Mouse (Mus musculus) embryo, embryonic 11 days (tissue): Measurements from ENCODE around the gene Crnn.

ENCODE experiments used
- DNase-seq: peaks from one replicate; pipeline ENCODE4 v3.0.0-alpha.2; 2015

The Crnn gene

GRCm38 (mm10) chr3:93144510-93145051 is at the start of gene Crnn:
Crnn (plus strand) TSS chr3:93144787.
- DNase-seq, result no peak

GRCm38 (mm10) chr3:93096447-93096846 is 48.1 kb upstream of the Crnn start:
- no peak for DNase-seq

- DNase-seq, result peak; percentile 12
Measured at GRCm38 (mm10) chr3:93111668-93112067, 32.9 kb upstream of the Crnn start.

DNA sequence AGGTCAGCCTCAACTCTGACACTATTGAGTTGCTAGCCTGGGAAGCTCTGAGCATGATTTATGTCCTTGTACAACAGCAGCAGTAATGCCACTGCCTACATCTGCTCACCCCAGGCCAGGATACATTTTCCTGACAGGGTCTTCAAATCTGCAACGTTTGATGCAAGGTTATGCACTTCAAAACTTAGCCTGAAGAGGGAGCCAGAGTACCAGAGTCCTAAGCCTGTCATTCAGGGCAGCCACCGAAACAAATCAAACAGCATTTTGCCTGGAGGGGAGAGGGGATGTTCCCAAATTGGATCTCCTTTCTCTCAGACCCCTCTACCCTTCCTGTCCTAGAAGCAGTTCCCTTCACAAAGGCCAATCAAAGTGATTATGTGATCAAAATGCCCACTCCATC is 30.1 kb upstream of the Crnn start:
- peak; percentile 69 for DNase-seq

- peak; percentile 4 for DNase-seq
Measured at GRCm38 (mm10) chr3:93119101-93119500, 25.5 kb upstream of the Crnn start.

- DNase-seq, result no peak
Measured at GRCm38 (mm10) chr3:93128052-93128451, 16.5 kb upstream of the Crnn start.

GRCm38 (mm10) chr3:93129076-93129475 is 15.5 kb upstream of the Crnn start:
- DNase-seq, result no peak

DNA sequence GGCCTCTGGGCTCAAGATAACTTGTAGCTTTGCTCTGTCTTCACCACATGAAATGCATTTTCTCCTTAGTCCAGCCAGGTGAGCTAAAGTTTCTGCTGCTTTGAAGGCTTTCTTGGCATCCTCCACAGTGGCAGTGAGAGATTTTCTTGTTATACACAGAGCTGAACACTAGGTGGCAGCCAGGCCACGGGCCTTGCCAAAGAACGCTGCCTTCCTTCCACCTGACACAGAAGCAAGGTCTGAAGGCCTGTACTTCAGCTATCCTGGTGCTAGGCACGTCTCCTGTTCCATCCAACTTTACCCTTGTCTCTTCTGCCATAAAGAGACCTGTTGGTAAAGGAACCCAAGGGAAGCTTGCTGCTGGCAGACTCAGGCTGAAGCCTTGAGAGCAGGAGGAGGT is 14.1 kb upstream of the Crnn start:
- DNase-seq, result peak; percentile 74

DNA sequence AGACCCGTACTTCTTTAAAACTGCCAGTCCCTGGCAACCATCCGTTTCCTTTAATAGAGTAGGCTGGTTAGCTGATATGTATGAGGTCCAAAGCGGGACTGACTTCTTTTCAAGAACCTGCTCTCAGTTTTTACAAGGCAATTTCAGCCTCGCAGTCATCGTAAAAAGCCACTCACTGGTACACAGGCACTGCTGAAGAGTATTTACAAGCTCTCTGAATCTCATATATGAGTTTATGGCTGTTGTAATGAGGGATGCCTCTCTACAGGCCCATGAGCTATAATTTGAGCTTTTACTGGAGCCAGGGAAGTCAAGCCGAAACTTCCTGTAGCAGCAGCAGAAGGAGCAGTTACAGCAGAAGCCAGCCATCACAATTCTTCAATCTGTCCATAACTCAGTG is 17.9 kb downstream of the Crnn start:
- DNase-seq, result peak; percentile 1

DNA sequence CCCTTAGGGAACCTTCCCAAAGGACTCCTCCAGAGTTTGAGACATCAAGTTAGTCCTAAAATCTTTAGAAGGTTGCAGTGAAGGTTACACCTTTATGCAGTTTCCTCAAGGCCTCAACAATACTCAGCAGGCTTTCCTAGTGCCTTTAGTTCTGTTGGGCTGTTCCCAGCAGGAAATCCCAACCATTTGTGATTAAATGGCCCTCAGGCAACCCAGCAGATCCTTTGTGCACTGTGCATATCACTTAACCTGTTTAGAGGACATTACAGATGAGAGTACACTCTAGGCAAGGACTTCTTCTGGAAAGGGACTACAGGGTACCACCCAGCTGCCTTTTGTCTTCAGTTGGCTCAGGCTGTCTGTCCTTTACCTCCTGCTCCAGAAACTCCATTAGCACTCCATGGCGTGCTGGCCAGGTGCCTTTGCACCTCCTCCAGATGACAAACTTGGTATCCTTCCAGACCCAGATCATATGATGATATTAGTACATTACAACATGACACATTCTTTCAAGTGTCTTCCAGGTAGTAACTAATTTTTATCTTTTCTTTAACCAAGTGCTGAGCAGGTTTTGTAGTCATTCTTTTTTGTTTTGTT is 18.5 kb downstream of the Crnn start:
- DNase-seq, result no peak

GRCm38 (mm10) chr3:93180856-93181255 is 36.3 kb downstream of the Crnn start:
- DNase-seq, result no peak

- DNase-seq, result no peak
Measured at GRCm38 (mm10) chr3:93196978-93197377, 52.4 kb downstream of the Crnn start, which contains the start of gene Flg2. Flg2 (plus strand) TSS chr3:93197278.
